Mouse (Mus musculus): Measurements from ENCODE around the gene Rnf111.

DNA sequence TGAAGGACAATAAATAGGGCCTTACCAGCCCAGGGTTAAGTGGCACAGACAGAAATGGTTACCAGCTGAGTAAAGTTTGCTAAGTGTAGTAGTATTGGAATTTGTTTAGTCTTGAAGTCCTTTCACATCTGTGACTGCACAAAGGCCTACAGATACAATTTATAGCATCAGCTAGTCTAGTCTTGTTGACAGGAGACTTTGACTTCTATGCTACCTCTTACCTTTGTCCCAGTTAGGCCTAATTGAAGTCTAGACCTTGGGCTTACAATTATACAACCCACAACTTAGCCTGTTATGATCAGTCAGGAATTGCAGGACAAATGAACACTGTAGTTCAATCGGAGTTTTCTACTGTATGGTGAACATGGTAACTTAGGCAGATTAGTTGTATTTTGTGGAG, 48.0 kb upstream of the Rnf111 start:
- no peak for TF ChIP-seq CTCF (IDR thresholded peaks at IDR 0.05)
- no peak for TF ChIP-seq EP300 (IDR thresholded peaks at IDR 0.05)

All from lung, postnatal 0 days (tissue).